Mouse (Mus musculus): Measurements from ENCODE around the gene Etfdh.

- TF ChIP-seq CTCF (IDR thresholded peaks at IDR 0.05; ENCODE audit: low read depth, low read length) (no peak), POLR2A (IDR thresholded peaks at IDR 0.05; ENCODE audit: extremely low read depth, insufficient read depth, low read length) (no peak)
Observed at GRCm38 (mm10) chr3:79676411-79676810, 47.1 kb upstream of the Etfdh start.
